Mouse (Mus musculus) forebrain, embryonic 10.5 days (tissue): ENCODE results near the gene Ablim1. TPM values are rescaled to one million over a fixed set of nuclear protein-coding genes. Genes with fewer than 3 reads are reported as not detected.

Experiments used
- DNase-seq: peaks from one replicate; pipeline ENCODE4 v3.0.0-alpha.2; 2017; ENCODE audit warnings: low spot score; ENCODE audit errors: extremely low spot score
- H3K27ac ChIP-seq: fragments of 300-500 bp; sonication (generic); 2 replicates; pipeline ENCODE4 v1.5.1; 2016; ENCODE audit warnings: mild to moderate bottlenecking
- H3K27me3 ChIP-seq: fragments of 300-500 bp; sonication (generic); 2 replicates; pipeline ENCODE4 v1.6.1; 2016; ENCODE audit warnings: mild to moderate bottlenecking; ENCODE audit not compliant: poor library complexity, severe bottlenecking
- H3K36me3 ChIP-seq: fragments of 300-500 bp; sonication (generic); replicated peaks from 2 replicates; pipeline ENCODE4 v1.6.1; 2016; ENCODE audit warnings: mild to moderate bottlenecking, moderate library complexity
- H3K4me1 ChIP-seq: fragments of 300-500 bp; sonication (generic); 2 replicates; pipeline ENCODE4 v1.6.1; 2016
- H3K4me3 ChIP-seq: fragments of 300-500 bp; sonication (generic); 2 replicates; pipeline ENCODE4 v1.5.1; 2016; ENCODE audit warnings: mild to moderate bottlenecking, moderate library complexity
- H3K9me3 ChIP-seq: fragments of 300-500 bp; sonication (generic); 2 replicates; pipeline ENCODE4 v1.6.1; 2016; ENCODE audit warnings: mild to moderate bottlenecking, moderate library complexity
- WGBS: fragments of 180-500 bp; shearing (Covaris S2); methylation state at CpG from one replicate; pipeline ENCODE4 v1.1.7; 2016; 5-methylcytosine and 5-hydroxymethylcytosine counted together
- polyA plus RNA-seq: library from polyadenylated mRNA; unstranded; fragments of >200 nt; fragmentation: Nextera tagmentation; extraction: Ambion mirVana; gene quantifications from 2 replicates; pipeline ENCODE4 v1.2.1, GENCODE M21; 2016

Ablim1 gene
- polyA plus RNA-seq, 1 experiment from 2014 or later, result 21.0 TPM

- no peaks in the 10 kb centered on the region for H3K36me3 ChIP-seq
- WGBS, result 85% methylated on average over 3 of the region's 3 CpGs
- no peak overlapping the region for H3K4me3 ChIP-seq
- 0 out of 2 replicates have a peak, but pooled peaks cover 3% of the 10 kb centered on the region for H3K4me1 ChIP-seq
- H3K9me3 ChIP-seq, result no peaks in the 10 kb centered on the region
- no peak for DNase-seq
- H3K27ac ChIP-seq, result no peak overlapping the region
- H3K27me3 ChIP-seq, result no peaks in the 10 kb centered on the region
Observed at GRCm38 (mm10) chr19:57180908-57181307, 133.8 kb downstream of the Ablim1 start.

DNA sequence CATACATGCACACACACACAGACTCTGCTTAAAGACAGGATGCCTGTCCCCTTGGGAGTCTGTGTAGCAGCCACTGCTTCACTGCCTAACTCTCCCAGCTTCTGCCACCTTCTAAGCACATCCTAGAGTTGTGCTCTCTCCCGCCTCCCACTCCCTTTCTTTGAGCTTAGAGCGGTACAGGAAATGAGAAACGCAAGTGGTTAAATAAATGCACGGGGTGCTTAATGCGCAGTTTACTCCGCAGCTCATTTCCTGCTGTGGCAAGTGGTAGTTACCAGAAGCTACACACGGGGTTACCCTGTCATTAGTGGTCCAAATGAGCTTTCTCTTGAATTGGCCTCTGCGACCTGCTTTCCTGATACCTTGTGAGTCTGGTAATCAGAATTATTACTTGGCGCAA lies 134.4 kb downstream of the Ablim1 start:
- Histone ChIP-seq H3K9me3 (no peaks in the 10 kb centered on the region), H3K36me3 (no peaks in the 10 kb centered on the region), H3K27ac (no peak overlapping the region), H3K4me1 (0 out of 2 replicates have a peak, but pooled peaks cover 3% of the 10 kb centered on the region), H3K4me3 (no peak overlapping the region), H3K27me3 (no peaks in the 10 kb centered on the region)
- DNase-seq, result no peak
- 77% methylated on average over 9 of the region's 9 CpGs for WGBS

DNA sequence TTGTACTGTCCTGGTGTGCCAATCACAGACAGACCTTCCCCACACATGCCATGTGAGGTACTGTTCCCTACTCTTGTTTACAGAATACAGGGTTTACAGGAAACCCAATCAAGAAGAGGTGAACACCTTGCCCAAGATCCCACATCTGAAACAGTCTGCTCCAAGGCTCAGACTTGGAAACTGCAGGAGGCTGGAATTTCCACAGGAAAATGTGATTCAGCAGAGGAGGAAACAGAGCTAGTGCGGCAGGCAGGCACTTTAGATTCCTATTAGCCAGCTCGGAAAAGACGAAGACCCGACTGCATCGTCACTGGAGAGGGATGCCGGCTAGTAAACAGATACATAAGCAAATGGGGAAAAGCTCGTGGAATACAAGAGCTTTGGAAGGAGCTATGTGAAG lies 135.4 kb downstream of the Ablim1 start:
- no peak for DNase-seq
- no peaks in the 10 kb centered on the region for H3K27me3 ChIP-seq
- H3K36me3 ChIP-seq, result no peaks in the 10 kb centered on the region
- H3K4me3 ChIP-seq, result no peak overlapping the region
- H3K4me1 ChIP-seq, result 0 out of 2 replicates have a peak, but pooled peaks cover 3% of the 10 kb centered on the region
- H3K27ac ChIP-seq, result no peak overlapping the region
- H3K9me3 ChIP-seq, result no peaks in the 10 kb centered on the region
- 87% methylated on average over 7 of the region's 7 CpGs for WGBS

DNA sequence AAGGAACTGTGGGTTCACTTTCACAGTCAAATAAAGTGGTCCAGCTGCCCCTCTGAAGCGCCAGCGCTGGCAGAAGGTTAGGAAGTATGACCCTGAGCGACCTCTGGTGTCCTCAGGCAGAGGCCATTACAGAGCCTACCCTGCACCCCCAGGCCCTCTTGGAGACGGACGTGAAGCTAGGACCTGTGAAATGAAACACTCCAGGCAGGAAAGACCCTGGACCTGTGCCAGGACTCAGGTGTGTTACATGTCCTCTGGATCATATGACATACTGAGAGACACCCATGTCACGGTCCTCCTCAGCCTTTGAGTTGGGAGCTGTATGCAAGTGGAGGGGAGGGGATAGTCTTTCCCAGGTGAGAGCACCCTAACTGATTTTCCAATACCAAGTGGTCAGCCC lies 137.4 kb downstream of the Ablim1 start:
- H3K4me1 ChIP-seq, result 0 out of 2 replicates have a peak, but pooled peaks cover 3% of the 10 kb centered on the region
- no peak overlapping the region for H3K4me3 ChIP-seq
- DNase-seq, result no peak
- no peaks in the 10 kb centered on the region for H3K9me3 ChIP-seq
- H3K27ac ChIP-seq, result no peak overlapping the region
- 69% methylated on average over 6 of the region's 6 CpGs for WGBS
- H3K27me3 ChIP-seq, result no peaks in the 10 kb centered on the region
- H3K36me3 ChIP-seq, result no peaks in the 10 kb centered on the region

DNA sequence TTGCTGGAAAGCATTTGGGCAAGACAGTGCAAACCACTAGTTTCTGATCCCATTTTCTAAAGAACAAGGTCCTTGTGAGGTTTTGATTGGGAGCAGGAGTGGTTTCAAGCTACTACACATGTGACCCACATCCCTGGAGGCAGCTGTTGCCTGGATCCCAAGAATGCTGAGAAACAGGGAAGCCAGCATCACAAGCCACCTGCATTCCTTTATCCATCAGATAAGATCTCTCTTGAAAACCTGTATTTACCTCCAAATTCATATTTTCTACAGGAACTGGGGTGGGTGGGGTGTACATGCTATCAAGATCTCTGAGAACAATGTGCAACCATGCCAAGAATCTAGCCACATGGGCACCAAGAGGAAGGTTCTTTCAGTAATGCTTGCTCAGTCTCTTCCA lies 139.6 kb downstream of the Ablim1 start:
- no peaks in the 10 kb centered on the region for H3K27me3 ChIP-seq
- H3K9me3 ChIP-seq, result no peaks in the 10 kb centered on the region
- H3K4me3 ChIP-seq, result no peak overlapping the region
- no peaks in the 10 kb centered on the region for H3K36me3 ChIP-seq
- H3K27ac ChIP-seq, result no peak overlapping the region
- H3K4me1 ChIP-seq, result 0 out of 2 replicates have a peak, but pooled peaks cover 3% of the 10 kb centered on the region
- DNase-seq, result no peak

- 84% methylated on average over 5 of the region's 5 CpGs for WGBS
- Histone ChIP-seq H3K9me3 (no peaks in the 10 kb centered on the region), H3K4me3 (no peak overlapping the region), H3K27ac (no peak overlapping the region), H3K36me3 (no peaks in the 10 kb centered on the region), H3K4me1 (0 out of 2 replicates have a peak, but pooled peaks cover 3% of the 10 kb centered on the region), H3K27me3 (no peaks in the 10 kb centered on the region)
- DNase-seq, result no peak
Observed at GRCm38 (mm10) chr19:57174541-57174940, 140.2 kb downstream of the Ablim1 start.

DNA sequence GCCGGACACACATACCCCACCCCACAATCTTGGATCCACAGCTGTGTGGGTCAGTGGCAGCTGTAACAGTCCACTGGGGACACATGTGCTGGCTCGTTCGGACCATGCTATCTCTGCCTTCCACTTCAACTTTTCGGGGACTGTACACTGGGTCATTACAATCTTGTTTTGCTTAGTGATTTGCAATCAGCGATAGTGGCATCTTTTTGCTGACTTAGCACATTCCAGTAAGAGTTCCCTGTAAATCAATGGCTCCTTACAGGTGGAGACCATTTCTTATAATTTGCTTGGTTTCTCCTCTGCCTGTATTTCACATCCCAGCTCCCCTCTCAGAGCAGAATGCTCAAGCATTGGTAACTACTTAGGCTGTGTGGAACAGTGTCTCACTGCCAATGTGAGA lies 140.7 kb downstream of the Ablim1 start:
- WGBS, result 83% methylated on average over 5 of the region's 5 CpGs
- Histone ChIP-seq H3K27ac (no peak overlapping the region), H3K4me1 (0 out of 2 replicates have a peak, but pooled peaks cover 4% of the 10 kb centered on the region), H3K4me3 (no peak overlapping the region), H3K27me3 (no peaks in the 10 kb centered on the region), H3K36me3 (no peaks in the 10 kb centered on the region), H3K9me3 (no peaks in the 10 kb centered on the region)
- no peak for DNase-seq

DNA sequence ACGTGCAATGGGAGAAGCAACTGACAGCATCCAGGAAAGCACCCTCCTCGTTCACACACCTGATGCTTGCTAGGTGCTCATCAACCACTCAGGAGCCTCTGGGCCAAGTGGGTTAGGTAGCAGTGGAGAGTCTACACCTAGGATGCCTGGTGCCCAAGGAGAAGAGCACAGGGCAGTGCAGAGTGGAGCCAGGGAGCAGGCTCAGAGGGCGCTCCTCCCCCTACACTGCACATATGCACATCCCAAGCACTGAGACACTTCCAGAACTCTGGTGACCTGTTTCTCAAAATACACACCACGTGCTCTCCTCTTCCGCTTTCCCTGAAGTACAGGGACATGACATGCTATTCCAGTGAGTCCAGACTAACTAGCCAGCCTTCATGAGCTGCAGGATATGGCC lies 142.4 kb downstream of the Ablim1 start:
- Histone ChIP-seq H3K4me1 (0 out of 2 replicates have a peak, but pooled peaks cover 6% of the 10 kb centered on the region), H3K36me3 (no peaks in the 10 kb centered on the region), H3K27me3 (no peaks in the 10 kb centered on the region), H3K9me3 (no peaks in the 10 kb centered on the region), H3K4me3 (no peak overlapping the region), H3K27ac (no peak overlapping the region)
- DNase-seq, result no peak
- WGBS, result 90% methylated on average over 5 of the region's 5 CpGs

DNA sequence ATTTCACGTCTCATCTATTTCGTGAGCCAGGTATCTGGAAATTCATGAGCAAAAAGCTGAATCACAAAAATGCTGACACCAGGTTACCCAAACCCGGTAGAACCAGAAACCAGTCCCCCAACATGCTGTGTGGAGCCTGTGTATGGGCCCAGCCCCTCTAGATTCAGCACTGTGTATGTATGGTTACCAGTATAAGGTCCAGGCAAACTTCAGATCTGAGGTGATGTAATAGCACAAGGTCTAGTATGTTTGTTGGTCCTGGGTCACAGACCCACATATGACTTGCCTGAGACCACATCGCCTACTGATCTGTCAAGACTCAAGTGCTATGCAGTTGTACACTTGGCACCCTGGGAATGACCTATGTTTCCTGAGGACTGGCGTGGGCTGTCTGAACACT lies 143.8 kb downstream of the Ablim1 start:
- no peak for DNase-seq
- 0 out of 2 replicates have a peak, but pooled peaks cover 11% of the 10 kb centered on the region for H3K4me1 ChIP-seq
- no peak overlapping the region for H3K4me3 ChIP-seq
- WGBS, result 90% methylated on average over 5 of the region's 5 CpGs
- no peak overlapping the region for H3K27ac ChIP-seq
- H3K27me3 ChIP-seq, result no peaks in the 10 kb centered on the region
- H3K9me3 ChIP-seq, result no peaks in the 10 kb centered on the region
- H3K36me3 ChIP-seq, result no peaks in the 10 kb centered on the region

DNA sequence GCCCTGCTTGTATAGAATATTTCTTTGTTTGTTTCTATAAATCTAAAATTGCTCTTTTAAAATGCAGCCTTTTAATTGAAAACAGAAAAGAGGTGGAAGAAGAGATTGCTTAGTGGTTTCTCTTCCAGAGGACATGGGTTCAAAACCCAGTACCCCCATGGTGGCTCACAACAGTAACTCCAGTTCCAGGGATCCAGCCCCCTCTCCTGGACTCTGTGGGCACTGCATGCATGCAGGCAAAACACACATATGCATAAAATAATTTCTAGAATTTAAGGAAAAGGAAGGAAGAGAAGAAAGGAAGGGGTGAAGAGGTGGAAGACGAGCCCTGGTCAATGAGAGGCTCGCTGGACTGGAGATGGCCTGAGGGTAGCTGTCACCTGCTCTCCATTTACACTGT lies 145.2 kb downstream of the Ablim1 start:
- WGBS, result 83% methylated on average over 2 of the region's 2 CpGs
- H3K9me3 ChIP-seq, result no peaks in the 10 kb centered on the region
- H3K27ac ChIP-seq, result no peak overlapping the region
- H3K4me1 ChIP-seq, result 0 out of 2 replicates have a peak, but pooled peaks cover 11% of the 10 kb centered on the region
- DNase-seq, result no peak
- H3K36me3 ChIP-seq, result no peaks in the 10 kb centered on the region
- H3K4me3 ChIP-seq, result no peak overlapping the region
- H3K27me3 ChIP-seq, result no peaks in the 10 kb centered on the region

DNA sequence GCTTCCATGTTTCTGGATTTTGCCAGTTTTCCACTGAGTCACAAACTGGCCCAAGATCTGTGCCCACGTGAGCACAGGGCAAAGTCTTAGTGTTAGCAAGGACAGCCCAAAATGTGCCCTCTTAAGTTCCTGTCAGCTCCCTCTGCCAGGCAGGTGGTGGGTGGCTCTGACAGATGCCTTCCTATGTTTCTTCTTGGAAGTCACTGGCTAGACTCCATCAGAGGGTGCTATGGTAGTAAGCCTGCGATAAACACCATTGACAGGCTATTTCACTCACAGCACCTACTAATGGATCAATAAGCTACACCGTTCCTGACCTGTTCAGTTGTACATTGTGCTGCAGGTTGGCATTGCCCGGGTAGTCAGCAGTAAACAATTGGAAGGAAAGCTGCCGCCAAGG lies 147.0 kb downstream of the Ablim1 start:
- no peaks in the 10 kb centered on the region for H3K27me3 ChIP-seq
- no peak for DNase-seq
- WGBS, result 87% methylated on average over 5 of the region's 5 CpGs
- 0 out of 2 replicates have a peak, but pooled peaks cover 11% of the 10 kb centered on the region for H3K4me1 ChIP-seq
- no peaks in the 10 kb centered on the region for H3K9me3 ChIP-seq
- H3K36me3 ChIP-seq, result no peaks in the 10 kb centered on the region
- H3K27ac ChIP-seq, result no peak overlapping the region
- no peak overlapping the region for H3K4me3 ChIP-seq

DNA sequence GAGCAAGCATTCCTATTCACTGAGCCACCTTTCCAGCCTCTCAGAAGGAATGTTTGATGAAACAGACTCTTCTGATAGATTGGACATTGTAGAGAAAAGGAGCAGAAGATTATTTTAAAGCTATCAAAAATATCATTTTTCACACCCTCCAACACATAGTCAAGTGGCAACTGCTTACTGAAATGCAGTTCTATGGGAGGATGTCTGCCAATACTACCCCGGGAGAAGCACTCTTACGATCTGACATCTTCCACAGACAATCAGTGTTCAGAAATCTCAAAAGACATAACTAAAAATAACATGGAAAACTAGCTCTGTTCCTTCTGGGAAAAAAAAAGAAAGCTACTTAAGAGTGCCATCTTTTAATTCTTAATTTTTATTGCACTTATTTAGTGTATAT lies 149.8 kb downstream of the Ablim1 start:
- H3K4me3 ChIP-seq, result no peak overlapping the region
- 90% methylated on average over 2 of the region's 2 CpGs for WGBS
- H3K27ac ChIP-seq, result no peak overlapping the region
- no peak for DNase-seq
- H3K9me3 ChIP-seq, result no peaks in the 10 kb centered on the region
- H3K27me3 ChIP-seq, result no peaks in the 10 kb centered on the region
- H3K4me1 ChIP-seq, result 0 out of 2 replicates have a peak, but pooled peaks cover 11% of the 10 kb centered on the region
- H3K36me3 ChIP-seq, result no peaks in the 10 kb centered on the region

DNA sequence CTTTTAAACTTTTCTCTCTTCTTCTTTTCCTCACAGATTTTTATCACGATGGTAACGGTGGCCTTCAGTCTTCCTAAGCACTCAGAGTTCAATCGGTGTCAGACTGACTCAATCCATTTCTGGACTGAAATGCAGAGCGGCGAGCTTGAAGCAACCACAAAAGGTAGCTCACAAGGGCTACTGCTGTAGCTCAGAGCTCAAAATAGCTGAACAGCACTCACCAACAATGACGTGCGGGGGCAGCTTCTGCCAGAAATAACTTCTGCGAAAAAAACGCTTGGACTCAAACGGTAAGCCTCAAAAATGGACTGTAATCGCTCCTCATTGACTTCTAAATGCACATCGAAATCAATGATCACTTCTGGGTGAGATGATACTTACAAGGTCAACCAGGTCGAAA lies 151.4 kb downstream of the Ablim1 start:
- WGBS, result 92% methylated on average over 13 of the region's 13 CpGs
- H3K9me3 ChIP-seq, result no peaks in the 10 kb centered on the region
- H3K27me3 ChIP-seq, result no peaks in the 10 kb centered on the region
- H3K4me1 ChIP-seq, result 0 out of 2 replicates have a peak, but pooled peaks cover 9% of the 10 kb centered on the region
- H3K36me3 ChIP-seq, result no peaks in the 10 kb centered on the region
- no peak for DNase-seq
- no peak overlapping the region for H3K27ac ChIP-seq
- no peak overlapping the region for H3K4me3 ChIP-seq
